Mouse (Mus musculus) right cerebral cortex, adult 18-20 months (tissue): Measurements from ENCODE around the gene Rasl11a.
"Not testable (repeated sequence)": the region's sequence is repeated elsewhere in the genome, so short reads cannot be mapped to it uniquely, and the experiment has no call there.

Source experiments
- DNase-seq: peaks from one replicate; pipeline ENCODE4 v3.0.0; 2022; ENCODE audit warnings: mixed read lengths

Rasl11a gene

DNA sequence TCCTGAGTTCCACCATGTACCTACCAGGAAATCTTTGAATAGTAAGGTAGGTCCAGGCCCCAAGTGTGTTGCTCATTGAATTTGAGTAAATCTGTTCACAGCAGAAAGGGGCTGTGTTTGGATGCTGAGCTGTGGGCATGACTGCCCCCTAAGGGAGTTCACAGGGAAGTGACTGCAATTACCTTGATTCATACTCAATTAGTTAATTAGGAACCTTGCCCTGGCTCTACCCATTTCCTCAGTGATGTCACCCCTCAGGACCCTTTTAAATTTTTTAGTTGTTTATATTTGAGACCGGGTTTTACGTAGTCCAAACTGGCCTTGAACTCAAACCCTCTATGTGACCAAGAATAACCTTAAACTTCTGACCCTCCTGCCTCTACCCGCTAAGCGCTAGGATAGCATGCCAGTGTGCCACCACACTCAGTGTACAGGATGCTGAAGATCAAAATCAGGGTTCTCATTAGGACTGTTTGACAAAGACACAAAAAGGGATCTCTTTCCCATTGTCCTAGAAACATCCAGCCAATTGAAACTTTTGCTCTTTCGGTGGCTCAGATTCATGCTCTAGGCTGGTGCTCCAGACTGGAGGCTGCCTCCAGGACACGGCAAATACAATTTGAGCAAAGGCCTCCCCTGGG is 450 bp upstream of the Rasl11a start:
- no peak for DNase-seq

DNA sequence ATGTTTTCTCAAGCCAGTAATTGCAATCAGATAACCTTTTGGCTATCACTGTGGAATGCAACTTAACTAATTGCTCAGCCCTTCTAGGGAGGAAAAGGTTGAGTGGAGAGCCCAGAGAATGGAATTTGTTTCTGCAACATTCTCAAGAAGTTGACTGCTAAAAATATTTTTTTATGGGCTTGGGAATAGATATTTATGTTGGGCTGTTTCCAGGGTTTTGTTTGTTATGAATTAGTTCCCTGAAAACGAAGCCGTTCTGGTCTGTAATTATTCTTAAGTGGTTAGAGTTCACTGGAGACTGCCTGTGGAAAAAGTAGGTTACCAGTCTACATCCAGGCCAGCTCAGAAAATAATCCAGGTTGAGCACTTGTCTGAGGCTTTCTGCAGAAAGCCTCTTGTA is 1.6 kb downstream of the Rasl11a start:
- DNase-seq = no peak

DNA sequence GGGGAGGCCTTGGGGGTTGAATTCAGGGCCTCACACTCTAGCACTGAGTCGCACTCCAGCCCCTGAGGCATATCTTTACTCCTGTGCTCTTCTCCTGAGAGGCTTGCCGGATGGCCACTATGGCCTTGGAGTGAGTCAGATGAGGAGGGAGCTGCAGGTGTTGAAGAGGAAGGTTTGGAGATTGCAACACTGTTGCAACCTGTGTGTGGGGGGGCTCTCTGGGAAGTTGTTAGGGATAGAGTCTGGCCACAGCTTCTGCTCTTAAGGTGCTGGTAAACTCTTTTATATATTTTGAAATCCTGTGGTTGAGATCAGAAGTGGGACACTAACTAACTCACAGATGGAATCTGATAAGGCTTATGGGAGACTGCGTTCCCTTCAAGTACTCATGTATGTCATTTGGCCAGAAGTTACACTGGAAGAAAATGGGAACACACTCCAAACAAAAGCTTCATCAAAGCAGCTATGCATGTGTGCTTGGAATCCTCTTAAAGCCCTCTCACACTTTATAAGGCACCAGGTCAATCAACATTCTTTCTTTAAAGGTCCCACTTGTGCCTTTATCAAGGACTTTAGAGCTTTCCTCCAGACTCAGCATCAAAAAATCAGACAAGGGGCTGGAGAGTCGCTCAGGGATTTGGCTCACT is 4.2 kb downstream of the Rasl11a start:
- DNase-seq = no peak

DNA sequence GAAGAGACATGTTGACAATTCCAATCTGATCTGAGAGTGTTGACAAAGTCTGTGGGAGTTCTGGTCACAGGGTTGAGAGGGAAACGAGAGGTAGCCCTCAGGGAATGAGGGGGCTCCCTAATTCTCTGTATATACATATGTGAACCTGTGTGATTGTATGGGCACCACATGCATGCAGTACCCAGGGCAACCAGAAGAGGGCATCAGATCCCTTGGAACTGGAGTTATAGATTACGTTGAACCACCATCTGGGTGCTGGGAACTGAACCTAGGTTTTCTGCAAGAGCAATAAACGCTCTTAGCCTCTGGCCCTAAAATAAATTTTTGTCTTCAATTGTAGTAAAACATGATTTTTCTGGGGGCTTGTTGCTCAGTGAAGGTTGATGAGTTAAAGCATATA is 11.2 kb downstream of the Rasl11a start:
- no peak for DNase-seq

DNA sequence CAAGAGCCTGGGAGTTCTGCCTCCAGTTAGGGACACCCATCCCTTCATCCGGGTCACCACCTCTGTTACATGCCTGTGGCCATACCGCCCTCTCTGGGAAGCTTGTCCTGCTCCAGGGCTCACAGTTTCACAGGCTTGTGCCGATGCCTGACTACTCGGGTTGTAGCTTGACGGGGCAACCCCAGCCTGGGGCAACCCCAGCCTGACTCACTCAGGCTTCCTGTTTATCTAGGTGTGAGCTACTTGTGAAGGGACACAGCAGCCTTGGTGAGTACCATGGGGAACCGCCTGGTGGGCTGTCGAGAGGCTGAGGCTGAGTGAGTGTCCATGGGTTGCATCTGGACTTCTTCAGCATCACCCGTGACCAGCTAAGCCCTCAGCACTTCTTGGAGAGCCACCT is 12.7 kb downstream of the Rasl11a start:
- no peak for DNase-seq

DNA sequence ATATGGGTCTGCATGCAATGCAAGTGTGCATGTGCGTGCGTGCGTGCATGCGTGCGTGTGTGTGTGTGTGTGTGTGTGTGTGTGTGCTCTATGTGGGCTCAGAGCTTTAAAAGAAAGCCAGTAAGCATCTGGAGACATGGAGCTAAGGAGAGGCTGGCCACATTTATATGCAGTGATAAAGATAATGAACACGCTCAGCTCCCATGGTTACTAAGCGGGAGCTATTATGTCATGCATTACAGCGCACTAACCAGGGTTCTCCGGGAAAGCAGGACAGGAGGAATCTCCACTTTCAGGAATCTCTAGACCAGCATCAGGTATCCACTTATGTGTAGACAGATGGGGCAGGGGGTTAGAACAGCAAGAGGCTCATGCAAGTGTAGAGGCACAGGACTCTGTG is 13.9 kb downstream of the Rasl11a start:
- no peak for DNase-seq

DNA sequence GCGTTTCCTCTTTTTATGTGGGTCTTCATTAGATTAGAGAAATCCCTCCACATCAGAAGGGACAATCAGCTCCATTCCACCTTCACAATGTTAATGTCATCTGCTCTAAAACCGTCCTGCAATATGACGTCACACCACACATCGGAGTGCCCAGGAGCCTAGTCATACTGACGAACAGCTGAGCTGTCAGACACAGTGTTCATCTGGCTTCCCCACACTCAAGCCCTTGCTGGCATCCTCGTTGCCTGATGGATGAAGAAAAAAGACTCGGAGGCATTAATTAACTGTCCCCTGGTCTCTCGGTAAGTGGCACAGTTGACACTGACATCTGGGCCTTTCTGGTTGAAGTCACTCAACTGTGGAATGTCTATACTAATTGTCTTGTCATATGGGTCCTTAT is 14.4 kb downstream of the Rasl11a start:
- DNase-seq = no peak

DNA sequence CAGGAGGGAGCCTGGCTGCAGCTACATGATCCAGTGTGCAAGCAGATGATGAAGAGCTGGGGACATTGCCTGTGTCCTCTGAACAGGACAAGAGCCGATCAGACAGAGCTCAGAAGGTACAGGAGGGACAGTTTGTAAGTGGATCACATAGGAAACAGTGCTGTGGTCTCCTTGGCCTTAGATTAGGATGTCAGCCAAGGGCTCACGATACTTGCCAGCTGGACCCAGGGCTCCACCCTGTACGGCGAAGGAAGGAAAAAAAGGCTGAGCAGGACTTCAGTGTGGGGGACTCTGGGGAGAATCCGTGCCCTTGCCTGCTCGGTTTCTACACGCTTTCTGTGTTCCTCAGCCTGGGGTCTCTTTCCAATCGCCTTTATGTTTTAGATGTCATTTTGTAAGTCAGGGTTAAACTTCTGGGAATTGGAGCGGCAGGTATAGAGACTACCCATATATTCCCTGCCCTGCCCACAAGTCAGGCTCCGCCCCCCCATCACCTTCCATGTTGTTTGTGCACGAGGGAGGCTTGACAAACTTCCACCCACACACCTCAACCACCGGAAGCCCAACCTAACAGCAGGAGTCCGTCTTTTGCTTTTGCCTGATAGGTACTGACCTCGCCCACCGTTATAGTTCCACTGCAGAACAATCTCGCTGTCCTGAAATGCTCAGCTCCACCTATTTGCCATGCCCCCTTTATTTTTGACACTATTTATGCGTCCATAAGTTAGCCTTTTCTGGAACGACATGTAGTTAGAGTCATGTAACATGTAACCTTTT is 15.5 kb downstream of the Rasl11a start:
- DNase-seq = no peak

DNA sequence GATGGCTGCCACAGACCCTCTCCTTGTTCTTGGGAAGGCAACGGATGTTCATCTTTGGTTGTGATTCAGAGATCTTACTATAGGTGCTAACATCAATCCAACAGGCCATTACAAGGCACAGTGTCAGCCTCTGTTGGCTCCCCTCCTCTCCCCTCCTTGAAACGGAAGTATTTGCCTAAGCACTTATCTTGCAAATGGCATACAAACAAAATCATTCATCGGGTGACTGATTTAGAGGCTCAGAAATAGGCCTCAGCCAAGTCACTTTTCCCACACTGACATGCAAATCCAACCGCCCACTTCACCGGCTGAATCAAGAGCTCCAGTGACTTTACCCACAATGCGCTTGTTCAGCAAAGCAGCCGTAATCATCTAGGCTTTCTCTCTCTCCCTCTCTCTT is 16.7 kb downstream of the Rasl11a start:
- DNase-seq = peak; percentile 89

DNA sequence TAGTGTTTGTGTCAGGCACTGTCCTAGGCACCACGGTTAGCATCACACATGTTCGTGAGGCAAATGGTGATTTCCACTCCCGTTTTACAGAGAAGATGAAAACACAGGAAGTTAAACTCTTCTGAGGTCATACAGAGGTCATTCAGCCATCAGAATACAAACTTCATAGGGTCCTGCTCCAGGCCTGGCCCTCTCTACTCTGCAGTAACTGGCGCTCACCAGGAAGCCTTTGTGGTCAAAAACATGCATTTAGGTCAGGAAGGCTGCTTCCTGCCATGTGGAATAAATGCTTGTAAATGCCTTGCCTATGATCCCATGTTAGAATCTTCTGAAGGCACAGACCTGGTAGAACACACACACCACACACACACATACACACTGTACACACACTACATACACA is 20.6 kb downstream of the Rasl11a start:
- no peak for DNase-seq

DNA sequence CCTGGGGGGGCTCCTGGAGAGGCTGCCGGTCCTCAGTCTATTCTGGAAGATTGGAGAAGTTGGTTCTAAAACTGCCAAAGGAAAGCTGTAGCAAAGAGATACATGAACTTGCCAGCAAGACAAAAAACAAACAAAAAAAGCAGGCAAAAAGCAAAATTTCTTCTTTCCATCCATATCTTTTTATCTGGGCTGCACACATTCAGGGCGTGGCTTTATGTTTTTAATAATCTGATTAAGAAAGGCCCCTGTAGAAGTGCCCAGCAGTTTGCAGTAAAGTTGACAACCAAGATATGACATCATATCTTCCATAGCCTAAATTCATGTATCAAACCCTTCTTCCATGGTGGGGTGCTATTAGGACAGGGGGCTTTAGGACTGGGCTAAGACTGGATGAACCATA is 21.4 kb downstream of the Rasl11a start:
- DNase-seq = no peak

DNA sequence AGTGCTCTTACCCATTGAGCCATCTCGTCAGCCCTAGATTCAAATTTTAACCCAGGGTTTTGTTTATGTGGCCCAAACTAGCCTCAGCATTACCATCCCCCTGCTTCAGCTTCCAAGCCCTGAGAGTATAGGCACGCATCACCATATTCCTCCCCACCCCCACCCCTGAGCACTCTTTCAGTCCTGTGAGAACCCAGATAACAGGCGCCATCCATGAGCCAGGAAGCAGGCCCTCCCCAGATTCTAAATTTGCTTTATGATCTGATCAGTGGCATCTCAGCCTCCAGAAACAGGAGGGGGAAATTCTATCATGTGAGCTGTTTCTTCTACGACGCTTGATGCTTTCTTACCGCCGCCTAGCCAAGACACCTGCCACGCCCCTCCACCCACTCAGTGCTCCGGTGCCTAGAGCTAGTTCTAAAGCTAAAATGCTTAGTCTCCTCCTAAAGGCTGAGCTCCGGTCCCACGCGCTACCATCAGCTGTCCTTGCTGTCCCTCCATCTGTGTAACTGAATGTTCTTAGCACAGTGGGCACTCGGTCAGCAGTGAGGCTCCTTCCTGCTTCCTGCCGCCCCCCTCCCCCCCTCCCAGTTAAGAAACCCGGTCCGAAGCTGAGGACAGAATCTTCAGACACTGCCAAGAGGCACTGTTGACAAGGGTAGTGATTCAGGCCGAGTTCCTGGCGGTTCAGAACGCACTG is 22.5 kb downstream of the Rasl11a start:
- DNase-seq = peak; percentile 93

DNA sequence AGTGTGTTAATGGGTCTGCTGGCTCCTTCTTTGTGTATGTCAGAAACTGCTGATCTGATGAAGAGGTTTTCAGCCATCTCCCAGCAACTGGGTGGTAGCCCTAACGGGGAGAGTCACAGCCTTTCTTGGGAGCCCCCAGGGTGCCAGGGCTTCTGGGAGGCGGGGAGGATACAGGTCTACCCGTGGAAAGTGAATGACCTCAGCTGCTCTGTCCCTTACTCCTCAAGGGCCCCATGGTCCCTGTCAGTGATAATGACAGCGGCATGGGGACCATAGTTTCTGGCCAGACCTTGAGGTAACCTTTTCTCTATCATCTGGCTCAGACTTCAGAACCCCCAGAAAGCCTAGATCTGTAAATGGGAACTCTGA is 23.1 kb downstream of the Rasl11a start:
- no peak for DNase-seq

DNA sequence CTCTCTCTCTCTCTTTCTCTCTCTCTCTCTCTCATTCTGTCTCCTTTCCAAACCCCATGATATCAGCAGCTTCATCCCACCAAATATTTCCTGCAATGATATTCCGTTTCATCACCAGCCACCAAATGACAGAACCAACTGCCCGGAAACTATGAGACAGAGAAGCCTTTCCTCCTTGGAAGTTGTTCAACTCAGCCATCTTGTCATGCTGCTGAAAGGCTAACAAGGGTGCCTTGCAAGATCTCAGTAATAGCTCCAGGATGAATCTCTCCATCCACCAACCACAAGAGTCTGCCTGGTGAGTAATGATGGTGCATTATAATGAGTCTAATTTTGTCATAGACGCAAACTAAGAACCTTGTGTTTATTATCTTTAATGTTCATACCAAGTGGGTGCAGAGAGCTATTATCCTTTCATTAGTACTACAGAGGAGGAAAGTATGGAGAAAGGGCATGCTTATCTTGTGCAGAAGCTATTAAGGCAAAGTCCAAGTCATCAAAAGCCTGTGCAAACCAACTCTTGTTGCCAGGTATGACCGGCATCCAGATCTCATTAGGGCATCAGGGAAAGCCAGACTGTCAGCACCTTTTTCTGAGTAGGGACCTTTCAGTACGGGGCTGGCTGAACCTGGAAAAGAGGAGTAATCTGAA is 28.2 kb downstream of the Rasl11a start:
- no peak for DNase-seq

DNA sequence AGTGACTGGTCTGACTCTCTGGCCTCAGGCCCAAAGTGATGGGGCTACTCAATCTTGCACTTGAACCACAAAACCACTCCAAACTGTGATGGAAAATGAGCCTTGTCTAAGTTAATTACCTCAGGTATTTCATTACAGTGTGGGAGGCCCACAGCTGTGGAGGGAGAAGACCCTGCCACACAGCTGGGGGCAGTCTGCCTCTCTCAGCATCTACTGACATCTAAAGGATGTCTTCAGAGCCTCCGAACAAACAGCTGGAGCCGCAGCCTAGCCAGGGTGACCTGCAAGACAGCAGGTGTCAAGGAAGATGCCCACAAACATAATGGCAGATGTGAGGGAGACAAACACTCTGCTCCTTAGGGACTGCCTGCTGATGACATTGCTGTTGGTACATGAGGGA is 31.2 kb downstream of the Rasl11a start:
- no peak for DNase-seq

DNA sequence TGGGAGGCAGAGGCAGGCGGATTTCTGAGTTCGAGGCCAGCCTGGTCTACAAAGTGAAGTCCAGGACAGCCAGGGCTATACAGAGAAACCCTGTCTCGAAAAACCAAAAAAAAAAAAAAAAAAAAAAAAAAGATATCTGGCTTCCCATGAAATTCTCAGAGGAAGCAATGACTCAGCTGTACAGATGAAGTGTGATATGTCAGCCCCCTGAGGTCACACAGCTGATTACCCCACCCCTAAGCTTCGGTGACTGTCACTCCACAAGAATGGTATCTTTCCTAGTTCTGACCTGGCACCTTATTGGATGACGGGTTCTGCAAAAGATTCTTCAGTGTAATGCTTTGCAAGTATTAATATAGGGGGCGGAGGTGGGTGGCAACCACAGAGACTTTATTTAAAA is 33.0 kb downstream of the Rasl11a start:
- not testable (repeated sequence) for DNase-seq

DNA sequence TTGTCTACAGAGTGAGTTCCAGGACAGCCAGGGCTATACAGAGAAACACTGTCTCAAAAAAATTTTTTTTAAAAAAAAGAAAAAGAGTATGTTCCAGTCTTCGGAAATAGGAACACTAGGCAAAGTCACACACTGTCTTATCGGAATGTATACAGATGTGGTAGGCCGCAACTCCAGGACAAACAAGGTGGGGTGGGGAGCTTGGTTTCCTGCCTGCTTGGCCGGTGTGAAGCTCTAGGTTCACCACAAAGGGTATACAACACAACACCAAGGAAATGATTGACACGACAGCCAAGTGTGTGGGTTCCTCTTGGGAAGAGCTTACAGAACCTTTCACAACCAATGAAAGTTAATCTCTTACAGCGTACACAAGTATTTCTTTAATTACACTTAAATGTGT is 37.4 kb downstream of the Rasl11a start:
- no peak for DNase-seq

DNA sequence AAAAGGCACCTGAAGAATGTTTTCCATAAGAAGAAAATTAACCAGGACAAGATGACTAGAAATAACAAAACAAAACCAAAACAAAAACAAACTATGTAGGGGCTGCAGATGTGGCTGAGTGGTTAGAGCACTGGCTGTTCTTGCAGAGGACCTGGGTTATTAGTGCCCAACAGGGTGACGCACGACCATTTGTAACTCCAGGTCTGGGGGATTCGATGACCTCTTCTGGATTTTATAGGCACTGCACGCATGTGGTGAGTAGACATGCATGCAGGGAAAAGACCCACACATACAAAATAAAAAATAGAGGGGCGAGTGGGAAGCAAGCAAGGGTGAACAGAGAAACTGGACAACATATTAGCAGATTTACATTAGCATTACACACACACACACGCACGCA is 38.2 kb downstream of the Rasl11a start:
- no peak for DNase-seq

DNA sequence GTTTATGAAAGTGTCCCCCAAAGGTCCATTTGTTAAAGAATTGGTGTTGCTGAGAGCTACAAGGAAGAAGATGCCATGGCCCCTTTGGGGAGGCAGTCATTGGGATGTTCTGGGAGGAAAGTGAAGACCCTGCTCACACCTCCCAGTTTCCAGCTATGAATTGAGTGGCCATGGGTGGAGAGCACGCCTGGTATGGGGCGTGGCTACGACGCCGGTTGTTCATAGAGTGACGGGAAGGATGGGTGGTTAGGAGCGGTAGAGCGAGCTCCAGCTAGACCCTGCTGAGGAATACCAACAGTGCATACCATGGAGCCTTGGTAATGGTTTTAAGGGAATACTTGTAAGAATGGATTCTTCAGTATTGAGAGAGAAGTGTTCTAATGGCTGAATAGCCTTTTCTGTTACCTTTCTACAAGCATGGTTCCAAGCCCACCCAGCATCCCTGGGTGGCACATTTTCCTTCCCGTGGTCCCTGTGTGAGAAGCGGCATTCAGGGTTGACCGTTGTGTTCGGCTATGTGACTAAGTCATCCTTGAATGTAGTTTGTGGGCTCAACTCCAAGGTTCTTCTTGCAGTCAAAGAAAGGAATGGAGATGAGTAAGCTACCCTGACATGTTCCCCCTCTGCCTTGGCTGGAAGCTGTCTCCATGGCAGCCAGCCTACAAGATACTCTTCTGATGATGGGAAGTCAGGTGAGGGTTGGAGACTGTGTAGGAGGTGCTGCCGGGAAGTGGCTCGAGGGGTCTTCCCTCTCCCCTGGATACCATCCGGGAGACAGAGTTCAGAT is 38.8 kb downstream of the Rasl11a start:
- DNase-seq = no peak

DNA sequence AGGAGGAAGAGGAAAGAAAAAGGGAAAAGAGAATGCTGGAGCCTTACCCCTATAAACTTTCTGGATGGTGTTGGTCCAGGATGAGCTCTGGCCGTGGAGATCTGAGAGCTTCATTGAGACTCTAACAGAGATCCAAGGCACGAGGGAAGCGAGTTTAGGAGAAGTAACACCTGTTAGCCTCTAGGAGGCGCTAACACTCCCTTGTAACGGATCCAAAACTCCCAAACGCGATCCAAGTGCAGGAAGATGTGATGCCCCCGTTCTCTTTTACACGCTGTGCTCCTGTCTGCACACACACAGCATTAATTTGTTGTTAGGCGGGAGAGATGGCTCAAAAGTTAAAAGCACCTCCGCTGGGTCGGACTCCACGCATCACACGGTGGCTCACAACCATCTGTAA is 46.3 kb downstream of the Rasl11a start:
- DNase-seq = no peak

DNA sequence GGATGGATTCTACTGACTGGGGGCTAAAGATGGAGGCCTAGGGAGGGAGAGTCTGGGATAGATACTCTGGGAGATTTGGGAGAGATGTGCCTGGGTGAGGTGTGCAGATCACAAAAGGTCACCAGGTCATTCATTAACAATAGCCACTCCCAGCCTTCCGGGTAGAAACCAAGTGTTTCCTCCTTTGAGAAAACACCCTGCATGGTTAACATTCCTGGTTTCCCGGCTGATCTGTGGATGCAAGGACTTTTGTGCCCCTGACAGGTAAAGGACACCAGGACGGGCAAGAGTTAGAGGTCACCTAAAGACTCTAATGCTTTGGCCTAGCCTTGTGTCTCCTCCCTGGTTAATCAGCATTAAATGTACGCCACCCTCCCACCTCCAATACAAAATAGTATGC is 48.0 kb downstream of the Rasl11a start:
- DNase-seq = no peak

DNA sequence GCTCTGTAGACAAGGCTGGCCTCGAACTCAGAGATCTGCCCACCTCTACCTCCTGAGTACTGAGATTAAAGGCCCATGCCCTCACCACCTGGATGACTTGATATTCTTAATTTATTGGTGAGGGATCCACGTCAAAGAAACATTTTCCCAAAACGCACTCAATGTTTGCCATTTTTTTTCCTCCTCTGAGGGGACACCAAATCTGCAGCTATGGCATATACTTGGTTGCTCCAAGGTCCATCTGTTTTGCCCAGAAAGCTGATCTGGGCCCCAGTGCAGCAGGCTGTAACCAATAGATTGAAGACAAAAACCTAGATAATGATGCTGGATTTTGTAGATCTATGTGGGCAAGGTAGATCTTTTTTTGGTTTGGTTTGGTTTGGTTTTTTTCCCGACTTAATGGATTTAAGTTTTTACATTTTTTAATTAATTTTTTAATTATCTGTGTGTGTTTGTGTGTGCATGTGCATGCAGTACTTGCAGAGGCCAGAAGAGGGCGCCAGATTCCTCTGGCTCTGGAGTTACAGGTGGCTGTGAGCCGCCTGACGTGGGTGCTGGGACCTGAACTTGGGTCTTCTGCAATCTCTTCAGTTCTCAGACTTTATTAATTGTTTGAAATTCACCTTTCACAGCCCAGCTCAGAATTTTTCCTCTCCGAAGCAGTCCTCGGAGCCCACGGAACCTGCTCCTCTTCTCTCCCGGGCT is 48.8 kb downstream of the Rasl11a start:
- DNase-seq = no peak
